Mouse (Mus musculus) forebrain, embryonic 16.5 days (tissue): ENCODE data around the gene Dst. TPM values are rescaled to one million over a fixed set of nuclear protein-coding genes. Genes with fewer than 3 reads are reported as not detected.

ENCODE experiments used
- ATAC-seq: fragments of 200-750 bp; cut with Nextera tagmentation; 2 replicates; pipeline ENCODE4 v1.8.0; 2017; ENCODE audit warnings: mild to moderate bottlenecking, moderate library complexity
- H3K27ac ChIP-seq: fragments of 300-500 bp; sonication (generic); 2 replicates; pipeline ENCODE4 v1.5.1; 2014; ENCODE audit warnings: low read length, control low read depth
- H3K27me3 ChIP-seq: fragments of 300-500 bp; sonication (generic); replicated peaks from 2 replicates; pipeline ENCODE4 v1.6.1; 2014; ENCODE audit warnings: low read length; ENCODE audit not compliant: control insufficient read depth, insufficient read depth
- H3K36me3 ChIP-seq: fragments of 300-500 bp; sonication (generic); 2 replicates; pipeline ENCODE4 v1.6.1; 2014; ENCODE audit not compliant: control insufficient read depth, insufficient read depth
- H3K4me1 ChIP-seq: fragments of 300-500 bp; sonication (generic); replicated peaks from 2 replicates; pipeline ENCODE4 v1.6.1; 2014; ENCODE audit warnings: low read length; ENCODE audit not compliant: control insufficient read depth, insufficient read depth
- H3K4me2 ChIP-seq: fragments of 300-500 bp; sonication (generic); 2 replicates; pipeline ENCODE4 v1.6.1; 2014; ENCODE audit warnings: mild to moderate bottlenecking, low read length, control low read depth
- H3K4me3 ChIP-seq: fragments of 300-500 bp; sonication (generic); replicated peaks from 2 replicates; pipeline ENCODE4 v1.5.1; 2014; ENCODE audit warnings: mild to moderate bottlenecking, low read length, control low read depth
- H3K9ac ChIP-seq: fragments of 300-500 bp; sonication (generic); replicated peaks from 2 replicates; pipeline ENCODE4 v1.6.1; 2014; ENCODE audit warnings: low read depth, low read length, control low read depth
- H3K9me3 ChIP-seq: fragments of 300-500 bp; sonication (generic); 2 replicates; pipeline ENCODE4 v1.6.1; 2016; ENCODE audit warnings: low read length; ENCODE audit not compliant: control insufficient read depth
- WGBS: fragments of 180-500 bp; shearing (Covaris S2); extraction: QIAGEN DNeasy Blood & Tissue Kit; methylation state at CpG from one replicate; pipeline ENCODE4 v1.1.7; 2014; 5-methylcytosine and 5-hydroxymethylcytosine counted together
- polyA plus RNA-seq: library from polyadenylated mRNA; unstranded; fragments of >200 nt; fragmentation: Nextera tagmentation; extraction: Ambion mirVana; gene quantifications from 2 replicates; pipeline ENCODE4 v1.2.1, GENCODE M21; 2015

Dst gene
- polyA plus RNA-seq, 1 experiment from 2014 or later: 41.2 TPM

GRCm38 (mm10) chr1:33977832-33978231 lies 69.8 kb downstream of the Dst start:
- no peaks in the 10 kb centered on the region; the same call in 1 of the 2 replicates for H3K4me1 ChIP-seq
- WGBS: 87% methylated on average over 6 of the region's 6 CpGs
- ATAC-seq: no peak
- H3K27me3 ChIP-seq: no peaks in the 10 kb centered on the region
- no peaks in the 10 kb centered on the region for H3K36me3 ChIP-seq
- H3K9ac ChIP-seq: no peak overlapping the region
- no peak overlapping the region for H3K4me2 ChIP-seq
- no peaks in the 10 kb centered on the region for H3K9me3 ChIP-seq
- H3K27ac ChIP-seq: no peak overlapping the region
- H3K4me3 ChIP-seq: no peak overlapping the region

- no peak for ATAC-seq
- WGBS: 53% methylated on average over 12 of the region's 12 CpGs
- no peaks in the 10 kb centered on the region; the same call in 1 of the 2 replicates for H3K4me1 ChIP-seq
- no peak overlapping the region for H3K4me2 ChIP-seq
- no peaks in the 10 kb centered on the region for H3K9me3 ChIP-seq
- H3K36me3 ChIP-seq: no peaks in the 10 kb centered on the region
- no peaks in the 10 kb centered on the region for H3K27me3 ChIP-seq
- H3K27ac ChIP-seq: no peak overlapping the region
- no peak overlapping the region for H3K9ac ChIP-seq
- no peak overlapping the region for H3K4me3 ChIP-seq
Measured at GRCm38 (mm10) chr1:33980420-33980819, 72.4 kb downstream of the Dst start.

- ATAC-seq: no peak
- Histone ChIP-seq H3K9me3 (no peaks in the 10 kb centered on the region), H3K4me3 (no peak overlapping the region), H3K27me3 (no peaks in the 10 kb centered on the region), H3K4me2 (no peak overlapping the region), H3K27ac (no peak overlapping the region), H3K9ac (no peak overlapping the region), H3K36me3 (no peaks in the 10 kb centered on the region), H3K4me1 (no peaks in the 10 kb centered on the region)
- WGBS: 89% methylated on average over 13 of the region's 13 CpGs
Measured at GRCm38 (mm10) chr1:33989643-33990042, 81.6 kb downstream of the Dst start.

- Histone ChIP-seq H3K9me3 (no peaks in the 10 kb centered on the region), H3K9ac (no peak overlapping the region), H3K27me3 (no peaks in the 10 kb centered on the region), H3K4me1 (no peaks in the 10 kb centered on the region), H3K36me3 (no peaks in the 10 kb centered on the region), H3K4me2 (no peak overlapping the region), H3K4me3 (no peak overlapping the region), H3K27ac (no peak overlapping the region)
- 93% methylated on average over 6 of the region's 6 CpGs for WGBS
- no peak for ATAC-seq
Measured at GRCm38 (mm10) chr1:33991067-33991466, 83.0 kb downstream of the Dst start.

- H3K4me1 ChIP-seq: no peaks in the 10 kb centered on the region
- no peaks in the 10 kb centered on the region for H3K36me3 ChIP-seq
- ATAC-seq: no peak
- H3K4me2 ChIP-seq: no peak overlapping the region
- 92% methylated on average over 11 of the region's 11 CpGs for WGBS
- no peaks in the 10 kb centered on the region for H3K9me3 ChIP-seq
- H3K27me3 ChIP-seq: no peaks in the 10 kb centered on the region
- H3K4me3 ChIP-seq: no peak overlapping the region
- H3K27ac ChIP-seq: no peak overlapping the region
- no peak overlapping the region for H3K9ac ChIP-seq
Measured at GRCm38 (mm10) chr1:33992810-33993209, 84.8 kb downstream of the Dst start.

- ATAC-seq: no peak; the same call in 1 of the 2 replicates
- H3K36me3 ChIP-seq: no peaks in the 10 kb centered on the region
Measured at GRCm38 (mm10) chr1:33994201-33994600, 86.2 kb downstream of the Dst start.

GRCm38 (mm10) chr1:33995386-33995785 lies 87.4 kb downstream of the Dst start:
- no peaks in the 10 kb centered on the region for H3K4me1 ChIP-seq
- H3K27me3 ChIP-seq: no peaks in the 10 kb centered on the region
- H3K27ac ChIP-seq: no peak overlapping the region
- no peak overlapping the region for H3K4me3 ChIP-seq
- H3K4me2 ChIP-seq: no peak overlapping the region
- H3K36me3 ChIP-seq: no peaks in the 10 kb centered on the region
- WGBS: 88% methylated on average over 6 of the region's 6 CpGs
- no peak overlapping the region for H3K9ac ChIP-seq
- no peaks in the 10 kb centered on the region for H3K9me3 ChIP-seq
- no peak for ATAC-seq

More at GRCm38 (mm10) chr1:33994201-33994600, 86.2 kb downstream of the Dst start:
- H3K9me3 ChIP-seq: no peaks in the 10 kb centered on the region
- H3K27me3 ChIP-seq: no peaks in the 10 kb centered on the region
- H3K4me2 ChIP-seq: no peak overlapping the region
- no peak overlapping the region for H3K4me3 ChIP-seq
- WGBS: 80% methylated on average over 9 of the region's 9 CpGs
- no peak overlapping the region for H3K27ac ChIP-seq
- no peaks in the 10 kb centered on the region for H3K4me1 ChIP-seq
- H3K9ac ChIP-seq: no peak overlapping the region

- Histone ChIP-seq H3K36me3 (no peaks in the 10 kb centered on the region), H3K4me1 (no peaks in the 10 kb centered on the region), H3K4me2 (no peak overlapping the region), H3K4me3 (no peak overlapping the region), H3K9ac (no peak overlapping the region), H3K9me3 (no peaks in the 10 kb centered on the region), H3K27ac (no peak overlapping the region), H3K27me3 (no peaks in the 10 kb centered on the region)
- 90% methylated on average over 5 of the region's 5 CpGs for WGBS
- no peak for ATAC-seq
Measured at GRCm38 (mm10) chr1:33996105-33996887, 88.3 kb downstream of the Dst start.

- no peaks in the 10 kb centered on the region for H3K36me3 ChIP-seq
- H3K9ac ChIP-seq: no peak overlapping the region
- H3K9me3 ChIP-seq: no peaks in the 10 kb centered on the region
- H3K4me2 ChIP-seq: no peak overlapping the region
- no peak overlapping the region for H3K27ac ChIP-seq
- peaks cover 17% of the 10 kb centered on the region for H3K4me1 ChIP-seq
- no peaks in the 10 kb centered on the region for H3K27me3 ChIP-seq
- WGBS: 87% methylated on average over 4 of the region's 4 CpGs
- no peak overlapping the region for H3K4me3 ChIP-seq
- ATAC-seq: no peak
Measured at GRCm38 (mm10) chr1:34002321-34002720, 94.3 kb downstream of the Dst start.
